Mouse (Mus musculus): ENCODE measurements at regions not wholly inside any gene's neighbourhood (a gene's known extent, or its start where the extent isn't known, plus 50 kb on each side); places are given as distances from the start of the nearest gene placed in this dataset.

- no peak for DNase-seq (ENCODE audit: low read depth in 1 of 2, low spot score in 2 of 2)
Measured at GRCm38 (mm10) chr5:51624400-51624799, 56.9 kb upstream of the Ppargc1a start.

All from monocyte, adult 2 months (primary cell).